ENCODE assay signal across 12 mouse cellular contexts in genomic region chr1:171425126-171425525, GRCm38 (mm10). TPM values are rescaled to one million over a fixed set of nuclear protein-coding genes. Genes with fewer than 3 reads are reported as not detected.
DNase-seq lines count a peak whose midpoint lies in the region; ATAC-seq and TF ChIP-seq lines count a peak whose summit lies in the region.
"Had no signal": no experiment of that assay in that cellular context is flagged by ENCODE, and none has a peak within 500 bp of the region (broad histone marks: within the 10 kb centered on the region; RNA-seq: fewer than 3 reads in every experiment).

No protein-coding gene starts in this region.

- H3K27ac ChIP-seq in heart, adult 2 months = peak overlapping the region; percentile 4; the same call in 1 of the 2 replicates
- no peak overlapping the region for H3K27ac ChIP-seq in MEL (ENCODE audit: control insufficient read depth, low read depth, low read length)
- peak overlapping the region; percentile 38; the same call in 1 of the 2 replicates for H3K27ac ChIP-seq in heart, embryonic 11.5 days (ENCODE audit: low read depth, low read length)
- H3K27ac ChIP-seq in liver, embryonic 15.5 days (replicated peaks) = peak overlapping the region; percentile 14; the same call in 1 of the 2 replicates
- H3K27ac ChIP-seq: limb, embryonic 13.5 days had no signal

- TF ChIP-seq POLR2A in heart, adult 2 months (IDR thresholded peaks at IDR 0.05; ENCODE audit: insufficient read depth, low read depth, low read length) = no peak
- TF ChIP-seq POLR2A in MEL (IDR thresholded peaks at IDR 0.05; ENCODE audit: control insufficient read depth in 1 of 2, insufficient read depth in 1 of 2, low read depth in 1 of 2, low read length in 2 of 2, poor library complexity in 1 of 2) = no peak

- H3K4me3 ChIP-seq in heart, adult 2 months = no peak overlapping the region
- no peak overlapping the region for H3K4me3 ChIP-seq in MEL (ENCODE audit: control insufficient read depth in 1 of 2, insufficient read depth in 1 of 2, low read depth in 2 of 2, low read length in 2 of 2)
- no peak overlapping the region for H3K4me3 ChIP-seq in heart, embryonic 11.5 days (ENCODE audit: low read depth, low read length)
- H3K4me3 ChIP-seq in liver, embryonic 15.5 days (replicated peaks) = 0 out of 2 replicates have a peak overlapping the region, but pooled peaks have one; percentile 5
- H3K4me3 ChIP-seq: limb, embryonic 13.5 days had no signal

- H3K9ac ChIP-seq in heart, adult 2 months (ENCODE audit: low read depth, low read length) = no peak overlapping the region
- H3K9ac ChIP-seq in MEL (ENCODE audit: control insufficient read depth, low read depth, low read length, poor library complexity, severe bottlenecking) = no peak overlapping the region
- H3K9ac ChIP-seq in heart, embryonic 11.5 days (ENCODE audit: low read depth, low read length) = no peak overlapping the region
- H3K9ac ChIP-seq in liver, embryonic 15.5 days = no peak overlapping the region
- H3K9ac ChIP-seq: limb, embryonic 13.5 days had no signal

- peak in 1 of 2 experiments; percentile 40 for DNase-seq in heart, adult 2 months
- no peak for DNase-seq in heart, postnatal 25 days (ENCODE audit: low spot score)
- DNase-seq in MEL (ENCODE audit: low read depth, low spot score) = no peak
- no peak for DNase-seq in left cerebral cortex, postnatal 36 days (ENCODE audit: low spot score in 2 of 2)
- DNase-seq in cerebellum, adult 9-10 months = no peak
- DNase-seq in right cerebral cortex, adult 18-20 months = no peak
- DNase-seq: cerebellum, postnatal 36 days; thymus, postnatal 36 days had no signal

- peak overlapping the region; percentile 23 for H3K4me2 ChIP-seq in heart, embryonic 11.5 days
- peak overlapping the region; percentile 19 for H3K4me2 ChIP-seq in liver, embryonic 15.5 days
- H3K4me2 ChIP-seq: limb, embryonic 13.5 days had no signal

- H3K4me1 ChIP-seq in heart, adult 2 months (ENCODE audit: control insufficient read depth, insufficient read depth, low read length) = peaks cover 3% of the 10 kb centered on the region; the same call in 1 of the 2 replicates
- peaks cover 0 to 14% of the 10 kb centered on the region in 2 experiments; a peak in 2 of 4 replicates for H3K4me1 ChIP-seq in MEL (ENCODE audit: control insufficient read depth in 1 of 2, insufficient read depth in 2 of 2, low read length in 2 of 2)
- H3K4me1 ChIP-seq in heart, embryonic 11.5 days (ENCODE audit: control insufficient read depth, insufficient read depth, low read length) = peaks cover 9% of the 10 kb centered on the region
- peaks cover 8% of the 10 kb centered on the region; the same call in 1 of the 2 replicates for H3K4me1 ChIP-seq in liver, embryonic 15.5 days (replicated peaks)
- H3K4me1 ChIP-seq: limb, embryonic 13.5 days had no signal

- TF ChIP-seq EP300 in heart, adult 2 months (IDR thresholded peaks at IDR 0.05; ENCODE audit: insufficient read depth, low read depth, low read length) = 0 out of 2 replicates have a peak, but pooled peaks have one; percentile 28
- TF ChIP-seq EP300 in MEL (IDR thresholded peaks at IDR 0.05; ENCODE audit: low read depth in 1 of 2, low read length in 2 of 2) = no peak

- H3K27me3 ChIP-seq in heart, adult 2 months (ENCODE audit: control insufficient read depth, insufficient read depth, low read length) = no peaks in the 10 kb centered on the region
- H3K27me3 ChIP-seq in MEL (ENCODE audit: control insufficient read depth in 1 of 2, insufficient read depth in 2 of 2, low read length in 2 of 2) = no peaks in the 10 kb centered on the region; a peak in 1 of 4 replicates
- H3K27me3 ChIP-seq in heart, embryonic 11.5 days (ENCODE audit: control insufficient read depth, insufficient read depth, low read length) = no peaks in the 10 kb centered on the region
- no peaks in the 10 kb centered on the region for H3K27me3 ChIP-seq in liver, embryonic 15.5 days
- H3K27me3 ChIP-seq: limb, embryonic 13.5 days had no signal

- H3K79me2 ChIP-seq in heart, adult 2 months (replicated peaks; ENCODE audit: control insufficient read depth, insufficient read depth, low read length) = no peaks in the 10 kb centered on the region
- H3K79me2 ChIP-seq in MEL (ENCODE audit: control insufficient read depth, insufficient read depth, low read length, poor library complexity) = no peaks in the 10 kb centered on the region

- no peak for ATAC-seq in heart, embryonic 11.5 days (replicated peaks; ENCODE audit: insufficient number of reproducible peaks, low FRiP score, low TSS enrichment)
- peak; percentile 52; the same call in 1 of the 2 replicates for ATAC-seq in liver, embryonic 15.5 days (ENCODE audit: insufficient read depth)
- ATAC-seq: midbrain, embryonic 16.5 days had no signal

- H3K9me3 ChIP-seq in MEL (replicated peaks; ENCODE audit: insufficient read depth, low read length) = no peaks in the 10 kb centered on the region
- H3K9me3 ChIP-seq in heart, embryonic 11.5 days (replicated peaks; ENCODE audit: control insufficient read depth, low read length) = no peaks in the 10 kb centered on the region
- no peaks in the 10 kb centered on the region for H3K9me3 ChIP-seq in liver, embryonic 15.5 days (replicated peaks)
- H3K9me3 ChIP-seq: limb, embryonic 13.5 days had no signal

- intact Hi-C loops in heart, adult 2 months (cut with DNase I) = no loop called here
- intact Hi-C loops in heart, postnatal 25 days (cut with DNase I) = no loop called here
- intact Hi-C loops in left cerebral cortex, postnatal 36 days (cut with DNase I) = no loop called here

- 35% methylated on average over 4 of the region's 4 CpGs for WGBS in heart, adult 2 months
- WGBS in heart, embryonic 11.5 days (ENCODE audit: insufficient replicate concordance) = 37% methylated on average over 4 of the region's 4 CpGs
- WGBS in liver, embryonic 15.5 days (ENCODE audit: insufficient replicate concordance) = 56% methylated on average over 4 of the region's 4 CpGs

- no peak for TF ChIP-seq RAD21 in MEL (IDR thresholded peaks at IDR 0.05; ENCODE audit: low read depth, low read length)

- TF ChIP-seq CTCF in heart, adult 2 months (IDR thresholded peaks at IDR 0.05) = no peak
- no peak for TF ChIP-seq CTCF in MEL (IDR thresholded peaks at IDR 0.05 in 2 of 3, conservative IDR thresholded peaks at IDR 0.05 in 1 of 3; ENCODE audit: control insufficient read depth in 1 of 3, insufficient read depth in 1 of 3, low read depth in 2 of 3, low read length in 3 of 3, poor library complexity in 1 of 3, severe bottlenecking in 1 of 3)

- H3K36me3 ChIP-seq in heart, adult 2 months (ENCODE audit: control insufficient read depth, insufficient read depth, low read length) = no peaks in the 10 kb centered on the region; the same call in 1 of the 2 replicates
- H3K36me3 ChIP-seq in MEL (ENCODE audit: control insufficient read depth in 1 of 2, insufficient read depth in 2 of 2, low read length in 2 of 2) = peaks cover 0 to 18% of the 10 kb centered on the region in 2 experiments; a peak in 2 of 4 replicates
- peaks cover 4% of the 10 kb centered on the region for H3K36me3 ChIP-seq in heart, embryonic 11.5 days (ENCODE audit: control insufficient read depth, insufficient read depth, low read length)
- 0 out of 2 replicates have a peak, but pooled peaks cover 5% of the 10 kb centered on the region for H3K36me3 ChIP-seq in liver, embryonic 15.5 days (replicated peaks)

RNA-seq across cellular contexts. Expression of gene Tstd1, which starts 6.5 kb away (rescaled TPM):
- total RNA-seq in heart, adult 2 months (2021) = 1 to 10 TPM; 1.3 to 1.8 TPM
- 2.2 and 3.1 TPM in 2 replicates for polyA plus RNA-seq in heart, adult 2 months (2012; rRNA removed)
- total RNA-seq in heart, postnatal 25 days (2021) = 1 to 10 TPM; 1.2 to 1.6 TPM
- 0.49 and 0.50 TPM in 2 replicates for total RNA-seq in MEL (2012; rRNA removed)
- polyA plus RNA-seq in MEL (2012; ENCODE audit: insufficient read depth in 1 of 2, insufficient read length in 2 of 2, low read depth in 1 of 2, low replicate concordance in 2 of 2, missing spikeins in 1 of 2) = 1 to 10 TPM in 1 of 2 experiments, not detected in 1; 1.4 TPM
- polyA plus RNA-seq in heart, embryonic 11.5 days (2014; fragmentation: Nextera tagmentation; extraction: Ambion mirVana) = 0.45 and 1.7 TPM in 2 replicates
- polyA plus RNA-seq in liver, embryonic 15.5 days (2015; fragmentation: Nextera tagmentation; extraction: Ambion mirVana) = 2.1 and 2.5 TPM in 2 replicates
- 1 to 10 TPM; 1.1 to 1.9 TPM for total RNA-seq in left cerebral cortex, postnatal 36 days (2021)

RNA-seq across cellular contexts. Expression of gene F11r, which starts 12.2 kb away (rescaled TPM):
- 10 to 100 TPM; 32.9 to 36.1 TPM for total RNA-seq in heart, adult 2 months (2021)
- 47.5 and 58.3 TPM in 2 replicates for polyA plus RNA-seq in heart, adult 2 months (2012; rRNA removed)
- 10 to 100 TPM; 37.1 to 38.9 TPM for total RNA-seq in heart, postnatal 25 days (2021)
- 0.31 and 0.42 TPM in 2 replicates for total RNA-seq in MEL (2012; rRNA removed)
- polyA plus RNA-seq in MEL (2012; ENCODE audit: insufficient read depth in 1 of 2, insufficient read length in 2 of 2, low read depth in 1 of 2, low replicate concordance in 2 of 2, missing spikeins in 1 of 2) = 1 to 10 TPM in 1 of 2 experiments, not detected in 1; 1.8 TPM
- polyA plus RNA-seq in heart, embryonic 11.5 days (2014; fragmentation: Nextera tagmentation; extraction: Ambion mirVana) = 64.1 and 65.7 TPM in 2 replicates
- 29.7 and 32.8 TPM in 2 replicates for polyA plus RNA-seq in liver, embryonic 15.5 days (2015; fragmentation: Nextera tagmentation; extraction: Ambion mirVana)
- total RNA-seq in left cerebral cortex, postnatal 36 days (2021) = 1 to 10 TPM; 4.9 to 5.3 TPM

RNA-seq across cellular contexts. Expression of gene Usf1, which starts 14.0 kb away (rescaled TPM):
- 10 to 100 TPM; 38.4 to 46.6 TPM for total RNA-seq in heart, adult 2 months (2021)
- polyA plus RNA-seq in heart, adult 2 months (2012; rRNA removed) = 47.8 and 64.2 TPM in 2 replicates
- total RNA-seq in heart, postnatal 25 days (2021) = 10 to 100 TPM; 38.7 to 42.6 TPM
- 50.0 and 56.0 TPM in 2 replicates for total RNA-seq in MEL (2012; rRNA removed)
- 10 to 100 TPM in 1 of 2 experiments, not detected in 1; 55.0 TPM for polyA plus RNA-seq in MEL (2012; ENCODE audit: insufficient read depth in 1 of 2, insufficient read length in 2 of 2, low read depth in 1 of 2, low replicate concordance in 2 of 2, missing spikeins in 1 of 2)
- polyA plus RNA-seq in heart, embryonic 11.5 days (2014; fragmentation: Nextera tagmentation; extraction: Ambion mirVana) = 53.3 and 68.2 TPM in 2 replicates
- 18.6 and 21.3 TPM in 2 replicates for polyA plus RNA-seq in liver, embryonic 15.5 days (2015; fragmentation: Nextera tagmentation; extraction: Ambion mirVana)
- 100 to 1,000 TPM; 107 to 113 TPM for total RNA-seq in left cerebral cortex, postnatal 36 days (2021)

RNA-seq across cellular contexts. Expression of gene Arhgap30, which starts 36.4 kb away (rescaled TPM):
- 1 to 10 TPM; 2.3 to 2.4 TPM for total RNA-seq in heart, adult 2 months (2021)
- 2.6 and 3.2 TPM in 2 replicates for polyA plus RNA-seq in heart, adult 2 months (2012; rRNA removed)
- 1 to 10 TPM; 2.7 TPM for total RNA-seq in heart, postnatal 25 days (2021)
- total RNA-seq in MEL (2012; rRNA removed) = 31.0 and 31.5 TPM in 2 replicates
- polyA plus RNA-seq in MEL (2012; ENCODE audit: insufficient read depth in 1 of 2, insufficient read length in 2 of 2, low read depth in 1 of 2, low replicate concordance in 2 of 2, missing spikeins in 1 of 2) = 10 to 100 TPM in 1 of 2 experiments, not detected in 1; 41.2 TPM
- 0.18 and 0.44 TPM in 2 replicates for polyA plus RNA-seq in heart, embryonic 11.5 days (2014; fragmentation: Nextera tagmentation; extraction: Ambion mirVana)
- 5.0 and 5.3 TPM in 2 replicates for polyA plus RNA-seq in liver, embryonic 15.5 days (2015; fragmentation: Nextera tagmentation; extraction: Ambion mirVana)
- total RNA-seq in left cerebral cortex, postnatal 36 days (2021) = 1 to 10 TPM; 1.7 to 1.8 TPM

RNA-seq across cellular contexts. Expression of gene Nectin4, which starts 55.2 kb away (rescaled TPM):
- total RNA-seq in heart, adult 2 months (2021) = under 1 TPM; 0.13 to 0.23 TPM
- polyA plus RNA-seq in heart, adult 2 months (2012; rRNA removed) = 0.21 and 0.29 TPM in 2 replicates
- total RNA-seq in heart, postnatal 25 days (2021) = under 1 TPM; 0.21 to 0.42 TPM
- total RNA-seq in MEL (2012; rRNA removed) = 0.04 TPM in 1 of 2 replicates, not detected in the other
- under 1 TPM in 1 of 2 experiments, not detected in 1; 0.15 TPM for polyA plus RNA-seq in MEL (2012; ENCODE audit: insufficient read depth in 1 of 2, insufficient read length in 2 of 2, low read depth in 1 of 2, low replicate concordance in 2 of 2, missing spikeins in 1 of 2)
- 0.08 and 0.20 TPM in 2 replicates for polyA plus RNA-seq in heart, embryonic 11.5 days (2014; fragmentation: Nextera tagmentation; extraction: Ambion mirVana)
- 0.07 and 0.18 TPM in 2 replicates for polyA plus RNA-seq in liver, embryonic 15.5 days (2015; fragmentation: Nextera tagmentation; extraction: Ambion mirVana)
- 1 to 10 TPM; 2.3 to 3.9 TPM for total RNA-seq in left cerebral cortex, postnatal 36 days (2021)

Comparison
In these comparisons a context has a peak if more than half of its experiments do, and no peak if none do; other contexts are left out.
1. RNA of gene F11r, which starts 12.2 kb away (total RNA-seq): 37.1 to 38.9 TPM in heart, postnatal 25 days and 32.9 to 36.1 TPM in heart, adult 2 months; 4.9 to 5.3 TPM in left cerebral cortex, postnatal 36 days and 0.31 to 0.42 TPM in MEL; every median in the first group is over 4 times any median in the second.